Mouse (Mus musculus): ENCODE results near the gene Zfp426. TPM values are rescaled to one million over a fixed set of nuclear protein-coding genes. Genes with fewer than 3 reads are reported as not detected.
A peak's percentile ranks its signal among the peaks of the same experiment; 100 is the strongest.

Gene Zfp426
- polyA plus RNA-seq (2012; rRNA removed), result 12.0 and 17.4 TPM in 2 replicates
- 24.1 and 25.5 TPM in 2 replicates for polyA plus RNA-seq (2014; fragmentation: Nextera tagmentation; extraction: Ambion mirVana)

GRCm38 (mm10) chr9:20492527-20493233 is at the start of gene Zfp426:
Zfp426 (minus strand) TSS chr9:20492746.
- WGBS, result 2% methylated on average over 39 of the region's 40 CpGs
- ATAC-seq (ENCODE audit: low FRiP score, low read depth) (peak; percentile 95), DNase-seq (ENCODE audit: low spot score) (peak; percentile 94)
- H3K27ac ChIP-seq (replicated peaks; ENCODE audit: low read depth, low read length), result peak within 1 kb of the TSS; percentile 96
- H3K27me3 ChIP-seq (ENCODE audit: control insufficient read depth, insufficient read depth, low read length), result no peaks in the 10 kb centered on the region
- peaks cover 9% of the 10 kb centered on the region; the same call in 1 of the 2 replicates for H3K4me1 ChIP-seq (ENCODE audit: control insufficient read depth, insufficient read depth, low read length)
- H3K9me3 ChIP-seq (ENCODE audit: control insufficient read depth, low read length), result no peaks in the 10 kb centered on the region
- H3K9ac ChIP-seq (ENCODE audit: low read depth, low read length, severe bottlenecking), result peak within 1 kb of the TSS; percentile 85
- peak within 1 kb of the TSS; percentile 81 for H3K4me3 ChIP-seq (replicated peaks; ENCODE audit: low read length)
- H3K4me2 ChIP-seq (replicated peaks; ENCODE audit: low read depth, low read length, severe bottlenecking), result peak within 1 kb of the TSS; percentile 73
- peaks cover 30% of the 10 kb centered on the region for H3K36me3 ChIP-seq (ENCODE audit: control insufficient read depth, insufficient read depth, low read length)
- TF ChIP-seq POLR2A (IDR thresholded peaks at IDR 0.05; ENCODE audit: borderline replicate concordance, extremely low read depth, insufficient read depth, insufficient read length), result 0 out of 2 replicates have a peak, but pooled peaks have one; percentile 30

- no peak for DNase-seq (ENCODE audit: low spot score)
Measured at GRCm38 (mm10) chr9:20536598-20536997, 44.1 kb upstream of the Zfp426 start.

GRCm38 (mm10) chr9:20534326-20534926 is 41.9 kb upstream of the Zfp426 start:
- H3K4me2 ChIP-seq (replicated peaks; ENCODE audit: low read depth, low read length, severe bottlenecking), result no peak overlapping the region
- H3K4me3 ChIP-seq (replicated peaks; ENCODE audit: low read length), result no peak overlapping the region
- no peaks in the 10 kb centered on the region for H3K4me1 ChIP-seq (ENCODE audit: control insufficient read depth, insufficient read depth, low read length)
- no peaks in the 10 kb centered on the region for H3K9me3 ChIP-seq (ENCODE audit: control insufficient read depth, low read length)
- no peak overlapping the region for H3K27ac ChIP-seq (replicated peaks; ENCODE audit: low read depth, low read length)
- ATAC-seq (ENCODE audit: low FRiP score, low read depth) (no peak), DNase-seq (ENCODE audit: low spot score) (no peak)
- TF ChIP-seq POLR2A (IDR thresholded peaks at IDR 0.05; ENCODE audit: borderline replicate concordance, extremely low read depth, insufficient read depth, insufficient read length), result no peak
- H3K36me3 ChIP-seq (ENCODE audit: control insufficient read depth, insufficient read depth, low read length), result no peaks in the 10 kb centered on the region
- no peaks in the 10 kb centered on the region for H3K27me3 ChIP-seq (ENCODE audit: control insufficient read depth, insufficient read depth, low read length)
- 77% methylated on average over 8 of the region's 8 CpGs for WGBS
- H3K9ac ChIP-seq (ENCODE audit: low read depth, low read length, severe bottlenecking), result no peak overlapping the region

More at GRCm38 (mm10) chr9:20536598-20536997, 44.1 kb upstream of the Zfp426 start:
- Histone ChIP-seq H3K4me2 (replicated peaks; ENCODE audit: low read depth, low read length, severe bottlenecking) (no peak overlapping the region), H3K27me3 (ENCODE audit: control insufficient read depth, insufficient read depth, low read length) (no peaks in the 10 kb centered on the region), H3K9me3 (ENCODE audit: control insufficient read depth, low read length) (no peaks in the 10 kb centered on the region), H3K36me3 (ENCODE audit: control insufficient read depth, insufficient read depth, low read length) (no peaks in the 10 kb centered on the region), H3K9ac (ENCODE audit: low read depth, low read length, severe bottlenecking) (no peak overlapping the region), H3K27ac (replicated peaks; ENCODE audit: low read depth, low read length) (no peak overlapping the region), H3K4me3 (replicated peaks; ENCODE audit: low read length) (no peak overlapping the region), H3K4me1 (ENCODE audit: control insufficient read depth, insufficient read depth, low read length) (no peaks in the 10 kb centered on the region)
- no peak for TF ChIP-seq POLR2A (IDR thresholded peaks at IDR 0.05; ENCODE audit: borderline replicate concordance, extremely low read depth, insufficient read depth, insufficient read length)
- 80% methylated on average over 2 of the region's 2 CpGs for WGBS
- no peak for ATAC-seq (ENCODE audit: low FRiP score, low read depth)

- H3K4me1 ChIP-seq (ENCODE audit: control insufficient read depth, insufficient read depth, low read length), result peaks cover 17% of the 10 kb centered on the region
- H3K27ac ChIP-seq (replicated peaks; ENCODE audit: low read depth, low read length), result peak within 1 kb of the TSS; percentile 99
- peak; percentile 94 for ATAC-seq (ENCODE audit: low FRiP score, low read depth)
- H3K36me3 ChIP-seq (ENCODE audit: control insufficient read depth, insufficient read depth, low read length), result peaks cover 18% of the 10 kb centered on the region; the same call in 1 of the 2 replicates
- H3K9me3 ChIP-seq (ENCODE audit: control insufficient read depth, low read length), result no peaks in the 10 kb centered on the region
- H3K4me2 ChIP-seq (replicated peaks; ENCODE audit: low read depth, low read length, severe bottlenecking), result peak within 1 kb of the TSS; percentile 81
- WGBS, result under 1% methylated on average over 38 of the region's 46 CpGs
- DNase-seq (ENCODE audit: low spot score), result peak; percentile 94
- peak within 1 kb of the TSS; percentile 91 for H3K4me3 ChIP-seq (replicated peaks; ENCODE audit: low read length)
- no peaks in the 10 kb centered on the region for H3K27me3 ChIP-seq (ENCODE audit: control insufficient read depth, insufficient read depth, low read length)
- peak within 1 kb of the TSS; percentile 96 for H3K9ac ChIP-seq (ENCODE audit: low read depth, low read length, severe bottlenecking)
- peak; percentile 54; the same call in 1 of the 2 replicates for TF ChIP-seq POLR2A (IDR thresholded peaks at IDR 0.05; ENCODE audit: borderline replicate concordance, extremely low read depth, insufficient read depth, insufficient read length)
Measured at GRCm38 (mm10) chr9:20521306-20521957, 28.9 kb upstream of the Zfp426 start, which contains the start of gene Zfp266. Zfp266 (minus strand) TSS chr9:20521417.

All from limb, embryonic 14.5 days (tissue).